Mouse (Mus musculus) MEL (cell line): ENCODE data around the gene Inhbe.

Source experiments
- CTCF ChIP-seq, 3 experiments: IDR thresholded peaks in 2 of 3; conservative IDR thresholded peaks in 1 of 3; 2 replicates each; pipeline ENCODE4 v1.5.1; 2011 to 2012; ENCODE audit warnings: low read length in 3 of 3, low read depth in 2 of 3, mild to moderate bottlenecking in 2 of 3, improper control_type of control experiment in 1 of 3, inconsistent platforms in 1 of 3, mixed read lengths in 1 of 3, moderate library complexity in 1 of 3; ENCODE audit not compliant: control insufficient read depth in 1 of 3, insufficient read depth in 1 of 3, poor library complexity in 1 of 3, severe bottlenecking in 1 of 3
- ELF1 ChIP-seq: IDR thresholded peaks from 2 replicates; pipeline ENCODE4 v1.6.1; 2014; ENCODE audit warnings: low read depth, mild to moderate bottlenecking, inconsistent platforms, low read length, improper control_type of control experiment, moderate library complexity
- EP300 ChIP-seq, 2 experiments: IDR thresholded peaks; 2 replicates each; pipeline ENCODE4 v1.6.1; 2011; ENCODE audit warnings: improper control_type of control experiment in 2 of 2, low read length in 2 of 2, low read depth in 1 of 2, mild to moderate bottlenecking in 1 of 2
- GABPA ChIP-seq: IDR thresholded peaks from 2 replicates; pipeline ENCODE4 v1.6.1; 2012; ENCODE audit warnings: low read depth, mild to moderate bottlenecking, inconsistent platforms, low read length, improper control_type of control experiment, moderate library complexity
- GATA1 ChIP-seq: IDR thresholded peaks from 2 replicates; pipeline ENCODE4 v1.6.1; 2011; ENCODE audit warnings: low read depth, low read length, improper control_type of control experiment
- HCFC1 ChIP-seq: IDR thresholded peaks from 2 replicates; pipeline ENCODE4 v1.6.1; 2012; ENCODE audit warnings: low read depth, mild to moderate bottlenecking, inconsistent platforms, low read length, improper control_type of control experiment, moderate library complexity
- MAX ChIP-seq: IDR thresholded peaks from 2 replicates; pipeline ENCODE4 v1.6.1; 2011; ENCODE audit warnings: low read length, improper control_type of control experiment
- POLR2A ChIP-seq, 2 experiments: IDR thresholded peaks; 2 replicates each; pipeline ENCODE4 v1.6.1; 2011 to 2012; ENCODE audit warnings: low read length in 2 of 2, mild to moderate bottlenecking in 2 of 2, control low read depth in 1 of 2, improper control_type of control experiment in 1 of 2, low read depth in 1 of 2, moderate library complexity in 1 of 2; ENCODE audit not compliant: control insufficient read depth in 1 of 2, insufficient read depth in 1 of 2, poor library complexity in 1 of 2
- POLR2AphosphoS5 ChIP-seq: IDR thresholded peaks from 2 replicates; pipeline ENCODE4 v1.6.1; 2012; ENCODE audit warnings: low read depth, borderline replicate concordance, mild to moderate bottlenecking, inconsistent platforms, low read length, moderate library complexity, mixed read lengths
- RAD21 ChIP-seq: IDR thresholded peaks from 2 replicates; pipeline ENCODE4 v1.6.1; 2011; ENCODE audit warnings: mild to moderate bottlenecking, low read depth, low read length, improper control_type of control experiment
- TBP ChIP-seq: IDR thresholded peaks from 2 replicates; pipeline ENCODE4 v1.8.0; 2011; ENCODE audit warnings: low read depth, low read length, improper control_type of control experiment
- ZC3H11A ChIP-seq: IDR thresholded peaks from 2 replicates; pipeline ENCODE4 v1.6.1; 2012; ENCODE audit warnings: low read depth, mild to moderate bottlenecking, inconsistent platforms, low read length, improper control_type of control experiment
- ZNF384 ChIP-seq: IDR thresholded peaks from 2 replicates; pipeline ENCODE4 v1.6.1; 2012; ENCODE audit warnings: low read depth, mild to moderate bottlenecking, inconsistent platforms, low read length, improper control_type of control experiment

DNA sequence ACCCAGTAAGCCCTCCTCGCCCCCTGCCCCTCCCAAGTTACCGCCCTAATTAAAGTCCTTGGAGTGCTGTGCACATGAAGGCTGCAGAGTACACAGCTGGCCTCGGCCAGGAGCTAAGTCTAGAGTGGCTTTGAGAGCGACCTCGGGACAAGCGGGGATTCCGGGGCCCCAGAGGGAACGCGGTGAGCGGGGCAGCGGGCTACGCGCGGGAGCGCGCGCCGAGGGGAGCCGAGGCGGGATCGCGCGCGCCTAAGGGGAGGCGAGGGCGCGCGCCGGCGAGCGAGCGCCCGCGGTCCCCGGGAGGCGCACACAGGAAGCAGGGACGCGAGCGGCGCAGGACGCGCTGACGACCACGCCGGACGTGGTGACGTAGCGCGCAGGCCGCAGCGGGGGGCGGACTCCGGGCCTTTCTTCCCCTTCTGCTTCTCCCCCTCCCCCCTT, 26.1 kb upstream of the Inhbe start, which contains the start of gene R3hdm2:
- TF ChIP-seq HCFC1 (peak; percentile 74), MAX (no peak), EP300 (IDR thresholded peaks at IDR 0.05; ENCODE audit: low read depth in 1 of 2, low read length in 2 of 2) (no peak), TBP (no peak), CTCF (IDR thresholded peaks at IDR 0.05 in 2 of 3, conservative IDR thresholded peaks at IDR 0.05 in 1 of 3; ENCODE audit: control insufficient read depth in 1 of 3, insufficient read depth in 1 of 3, low read depth in 2 of 3, low read length in 3 of 3, poor library complexity in 1 of 3, severe bottlenecking in 1 of 3) (no peak), POLR2A (IDR thresholded peaks at IDR 0.05; ENCODE audit: control insufficient read depth in 1 of 2, insufficient read depth in 1 of 2, low read depth in 1 of 2, low read length in 2 of 2, poor library complexity in 1 of 2) (peak; percentile 76 to 83), GABPA (no peak), ELF1 (peak; percentile 72), GATA1 (no peak), RAD21 (no peak), ZC3H11A (no peak), POLR2AphosphoS5 (no peak), ZNF384 (no peak)
